Mouse (Mus musculus) lung, postnatal 14 days (tissue): ENCODE results near the gene Pus10.

Experiments
- DNase-seq: peaks from one replicate; pipeline ENCODE4 v3.0.0; 2021

The Pus10 gene

GRCm38 (mm10) chr11:23665311-23665786 lies at the start of gene Pus10:
TSS of gene Pus10 (plus strand) at chr11:23665674.
- peak; percentile 42 for DNase-seq

DNA sequence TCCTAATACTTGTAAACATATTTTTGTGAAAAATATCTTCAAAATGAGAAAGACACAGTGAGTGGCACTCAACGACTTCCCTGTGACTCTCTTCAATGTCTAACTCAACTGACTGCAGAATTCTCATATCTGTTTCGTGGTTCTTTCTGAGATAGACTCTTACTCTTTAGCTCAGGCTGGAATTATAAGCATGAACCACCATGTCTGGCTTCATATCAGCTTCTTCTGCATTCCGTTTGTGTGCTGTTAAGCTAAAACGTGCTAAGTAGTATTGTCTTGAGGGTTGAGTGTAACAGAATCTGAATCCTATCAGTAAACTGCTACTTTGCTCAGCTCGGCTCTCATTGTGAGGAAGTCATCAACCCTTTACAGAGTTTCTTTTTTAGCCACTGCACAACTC lies 46.5 kb upstream of the Pus10 start:
- DNase-seq, result no peak

DNA sequence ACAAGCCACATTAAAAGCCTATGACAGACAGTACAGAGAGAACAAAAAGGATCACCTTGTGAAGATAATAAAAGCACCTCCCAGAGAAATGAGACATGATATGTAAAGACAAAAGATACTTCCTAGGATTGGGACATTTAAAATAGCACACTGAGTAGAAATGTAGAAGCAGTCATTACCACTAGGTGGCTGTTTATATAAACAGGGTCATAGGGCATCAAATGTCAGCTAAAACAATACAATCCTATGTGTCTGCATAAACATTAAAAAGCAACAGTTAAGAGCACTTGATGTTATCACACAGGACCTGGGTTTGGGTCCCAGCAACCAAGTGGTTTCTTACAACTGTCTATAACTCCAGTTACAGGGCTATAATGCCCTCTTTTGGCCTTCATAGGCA lies 34.8 kb upstream of the Pus10 start:
- no peak for DNase-seq

DNA sequence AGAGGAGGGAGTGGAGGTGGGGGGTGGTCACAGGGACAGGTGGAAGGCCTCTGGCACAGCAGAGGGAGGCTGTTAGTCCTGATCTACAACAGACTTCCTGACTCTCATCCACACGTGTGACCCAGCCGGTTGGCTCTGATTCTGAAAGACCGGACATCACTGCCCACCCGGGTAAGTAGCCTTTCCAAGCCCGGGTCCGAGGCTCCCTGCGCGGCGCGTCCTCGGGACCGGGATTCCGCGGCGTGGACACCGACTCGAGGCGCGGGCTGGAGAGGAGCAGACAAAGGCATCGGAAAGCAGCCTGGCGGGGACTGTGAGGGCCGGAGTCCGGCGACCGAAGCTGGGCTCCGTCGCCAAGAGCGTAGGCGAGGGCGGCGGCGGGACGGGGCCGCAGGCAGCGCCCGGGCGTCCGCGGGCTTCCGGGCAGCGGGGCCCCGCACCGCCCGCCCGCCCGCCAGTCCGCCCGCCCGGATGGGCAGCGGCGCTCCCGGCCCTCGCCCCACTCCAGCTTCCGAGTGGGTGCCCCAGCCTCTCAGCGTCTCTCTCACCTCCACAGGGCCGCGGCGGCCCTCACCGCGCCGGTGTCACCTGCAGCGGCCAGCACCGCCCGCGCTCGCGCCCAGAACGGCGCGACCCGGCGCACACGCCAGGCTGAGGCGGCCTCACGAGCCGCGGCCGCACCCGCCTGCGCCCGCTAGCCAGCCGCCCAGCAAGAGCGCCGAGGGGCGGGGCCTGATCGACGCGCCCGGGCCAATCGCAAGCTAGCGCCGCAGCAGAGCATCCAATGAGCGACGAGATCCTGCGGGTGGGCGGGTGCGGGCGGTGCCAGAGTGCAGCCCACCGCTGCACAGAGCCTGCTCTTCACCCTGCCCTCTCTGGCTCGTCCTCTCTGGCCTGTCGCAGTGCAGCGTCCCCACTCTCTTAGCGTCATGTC lies 32.3 kb upstream of the Pus10 start, which contains the start of gene 0610010F05Rik:
Gene 0610010F05Rik (minus strand): TSS at position 695 of the 934 bp plus-strand sequence.
- peak; percentile 86 for DNase-seq

GRCm38 (mm10) chr11:23633879-23634215 lies 31.6 kb upstream of the Pus10 start:
- no peak for DNase-seq

DNA sequence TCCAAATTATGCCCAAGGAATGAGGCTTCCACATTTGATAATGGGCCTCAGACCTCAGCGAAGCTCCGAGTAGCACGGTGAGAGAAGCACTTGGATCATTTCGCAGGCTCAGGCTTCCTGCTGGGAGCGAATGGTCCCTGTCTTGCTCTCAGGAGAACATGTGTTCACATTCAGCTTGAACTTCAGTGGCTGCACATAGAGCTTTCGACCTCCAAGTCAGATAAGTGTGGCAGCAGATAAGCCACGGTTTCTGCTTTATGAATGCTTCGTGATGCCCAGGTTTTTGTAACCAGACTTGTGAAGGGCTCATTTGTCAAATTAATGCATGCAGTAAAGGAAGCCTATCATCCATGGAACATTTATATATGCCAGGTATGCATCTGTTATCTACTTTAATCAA lies 30.9 kb upstream of the Pus10 start:
- no peak for DNase-seq

DNA sequence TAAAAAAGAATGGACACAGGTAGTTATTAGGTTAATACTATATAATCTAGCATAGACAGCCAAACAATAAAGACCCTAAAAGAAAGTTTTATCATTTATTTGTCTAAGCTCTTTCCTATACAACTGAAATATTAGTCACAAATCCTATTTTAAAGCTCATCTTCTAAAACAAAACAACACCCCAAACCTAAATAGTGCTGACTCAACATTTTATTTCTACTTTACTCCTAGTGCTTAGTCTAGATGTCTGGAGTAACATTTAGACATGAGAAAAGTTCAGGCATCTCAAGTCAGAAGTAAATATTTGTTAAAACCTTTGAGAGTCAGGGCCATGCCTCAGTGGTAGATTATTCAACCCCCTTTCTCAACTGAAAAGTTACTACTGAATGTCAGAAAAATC lies 18.0 kb upstream of the Pus10 start:
- DNase-seq, result no peak

DNA sequence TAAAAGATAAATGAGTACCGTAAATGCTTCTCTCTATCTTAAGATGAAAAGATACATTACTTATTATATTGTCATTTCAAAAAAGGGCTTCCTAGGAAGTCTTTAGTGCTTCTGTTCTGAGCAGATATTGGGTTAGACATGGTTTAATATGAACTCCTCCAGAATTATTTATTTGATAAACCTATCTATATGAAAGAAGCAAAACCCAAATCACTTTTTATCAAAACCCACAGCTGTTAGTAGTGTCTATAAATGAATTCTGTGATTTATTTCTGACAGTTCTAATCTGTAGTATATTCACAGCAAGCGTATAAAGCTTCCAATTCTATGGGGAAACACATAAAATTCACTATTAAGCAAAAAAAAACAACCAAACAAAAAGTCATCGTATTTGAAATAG lies 17.6 kb upstream of the Pus10 start:
- DNase-seq, result no peak

DNA sequence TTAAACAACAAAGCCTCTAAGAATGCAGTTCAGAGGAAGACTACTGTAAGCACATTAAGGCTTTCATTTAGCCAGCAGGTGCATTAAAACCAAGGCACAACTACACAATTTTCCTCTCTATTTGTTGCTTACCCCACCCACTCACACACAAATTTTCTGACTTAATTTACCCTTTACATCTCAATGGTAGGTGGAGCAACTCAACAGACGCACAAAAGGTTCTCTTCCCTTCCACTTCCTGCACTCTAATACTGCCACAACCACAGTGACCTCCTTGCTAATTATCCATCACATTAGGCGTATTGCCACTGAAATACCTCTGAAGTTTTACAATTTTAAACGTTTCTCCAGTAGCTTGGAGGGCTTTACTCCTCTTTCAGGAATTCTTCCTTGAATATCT lies 11.8 kb upstream of the Pus10 start:
- DNase-seq, result no peak

- no peak for DNase-seq
Measured at GRCm38 (mm10) chr11:23657791-23658190, 7.7 kb upstream of the Pus10 start.

GRCm38 (mm10) chr11:23664232-23664631 lies 1.2 kb upstream of the Pus10 start:
- DNase-seq, result no peak

- DNase-seq, result peak; percentile 93
Measured at GRCm38 (mm10) chr11:23665798-23666501, 476 bp downstream of the Pus10 start, which contains the start of gene Pex13. TSS of gene Pex13 (minus strand) at chr11:23665959.

DNA sequence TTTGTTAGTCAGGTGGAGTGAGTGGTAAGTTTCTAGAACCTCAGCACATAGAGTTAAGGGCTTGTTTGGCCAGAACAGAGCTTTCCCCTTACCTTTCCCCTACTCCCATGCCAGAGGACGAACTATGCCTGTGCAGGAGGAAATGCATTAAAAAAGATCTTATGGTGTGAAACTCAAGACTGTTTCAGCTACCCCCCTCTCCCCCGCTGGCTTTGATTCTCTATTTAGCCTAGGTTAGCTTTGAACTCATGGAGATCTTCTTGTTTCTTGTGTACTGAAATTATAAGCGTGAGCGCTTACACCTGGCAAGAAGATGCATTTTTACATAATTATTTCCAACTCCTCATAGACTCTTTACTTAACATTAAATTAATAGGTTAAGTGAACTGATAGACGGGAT lies 1.1 kb downstream of the Pus10 start:
- DNase-seq, result no peak

DNA sequence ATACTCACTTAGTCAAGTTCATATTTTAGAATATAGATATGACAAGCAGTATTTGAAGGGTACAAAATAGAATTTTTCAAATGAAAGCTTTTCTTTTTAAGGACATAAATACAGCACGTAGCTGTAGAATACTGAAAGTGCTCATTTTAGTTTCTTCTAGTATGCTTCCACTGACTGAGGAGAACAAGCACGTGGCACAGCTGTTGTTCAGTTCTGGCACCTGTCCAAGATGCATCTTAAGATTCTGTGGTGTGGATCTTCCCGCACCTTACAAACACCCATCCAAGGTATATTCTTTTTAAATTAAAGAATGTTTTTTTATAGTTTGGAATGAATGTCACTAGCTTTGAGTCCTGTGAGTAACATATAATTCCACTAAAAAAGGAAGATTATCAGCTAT lies 1.7 kb downstream of the Pus10 start:
- peak; percentile 16 for DNase-seq

DNA sequence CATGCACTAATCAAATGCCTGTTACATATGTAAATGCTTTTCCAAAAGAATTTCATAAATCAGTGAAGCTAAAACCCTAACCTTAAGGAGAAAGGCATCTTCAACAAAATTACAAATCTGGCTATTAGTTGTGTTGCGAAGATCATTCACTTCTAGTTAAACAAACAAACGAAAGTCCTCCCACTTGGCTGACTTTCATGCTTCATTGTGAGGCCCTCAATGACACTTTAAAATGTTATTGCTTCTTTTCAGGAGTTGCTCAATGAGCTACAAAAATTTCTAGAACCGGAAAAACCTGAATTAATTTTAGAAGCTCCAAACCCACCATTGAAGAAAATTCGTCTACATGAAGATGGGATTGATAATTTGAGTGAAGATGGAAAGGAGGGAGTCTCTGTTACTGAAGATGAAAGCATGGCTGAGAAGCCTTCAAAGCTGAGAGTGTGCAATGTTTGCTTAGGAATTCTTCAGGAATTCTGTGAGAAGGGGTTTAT lies 6.8 kb downstream of the Pus10 start:
- no peak for DNase-seq

DNA sequence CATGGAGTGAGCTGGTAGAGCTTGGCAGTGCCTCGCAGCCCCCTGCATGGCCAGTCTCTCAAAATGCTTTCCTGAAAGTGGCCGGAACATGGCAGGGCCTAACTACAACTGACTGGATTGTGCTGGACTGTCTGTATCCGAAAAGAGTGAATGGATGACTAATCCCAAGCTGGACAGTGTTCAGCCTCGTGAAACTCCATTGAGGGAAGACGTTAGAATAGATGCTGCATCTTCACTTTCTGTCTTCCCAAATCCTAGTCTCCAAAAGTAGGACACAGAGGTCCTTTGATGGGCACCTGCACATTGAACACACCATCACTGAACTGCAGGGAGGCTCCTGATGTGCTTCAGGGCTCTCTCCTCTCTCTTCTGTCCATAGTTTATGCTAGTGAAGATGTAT lies 10.6 kb downstream of the Pus10 start:
- DNase-seq, result no peak

DNA sequence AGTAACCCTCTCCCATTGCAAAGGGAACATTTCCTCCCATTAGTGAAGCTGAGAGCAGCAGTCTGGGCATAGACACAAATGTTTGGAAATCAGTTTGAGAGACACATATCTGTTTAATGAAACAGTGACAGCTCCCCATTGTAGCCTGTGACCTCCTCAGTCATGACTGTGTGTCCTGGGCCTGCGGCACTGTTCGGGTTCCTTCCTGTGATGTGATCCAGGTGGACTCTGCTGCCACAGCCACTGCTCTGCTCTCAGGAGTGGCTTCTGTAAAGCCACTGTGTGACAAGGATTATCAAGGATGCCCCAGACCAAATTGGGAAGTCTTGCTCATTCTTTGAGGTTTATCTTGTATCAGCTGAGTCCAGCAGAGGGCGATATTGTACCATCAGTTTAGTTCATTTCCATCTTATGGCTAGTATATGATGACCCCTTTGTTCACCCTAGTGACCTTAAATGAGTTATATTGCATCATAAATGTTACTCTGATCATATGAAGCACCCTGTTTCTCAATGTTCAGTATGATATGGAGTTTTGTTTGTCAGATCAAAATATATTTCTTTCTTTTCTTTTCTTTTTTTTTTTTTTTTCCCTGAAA lies 13.7 kb downstream of the Pus10 start:
- DNase-seq, result peak; percentile 83

DNA sequence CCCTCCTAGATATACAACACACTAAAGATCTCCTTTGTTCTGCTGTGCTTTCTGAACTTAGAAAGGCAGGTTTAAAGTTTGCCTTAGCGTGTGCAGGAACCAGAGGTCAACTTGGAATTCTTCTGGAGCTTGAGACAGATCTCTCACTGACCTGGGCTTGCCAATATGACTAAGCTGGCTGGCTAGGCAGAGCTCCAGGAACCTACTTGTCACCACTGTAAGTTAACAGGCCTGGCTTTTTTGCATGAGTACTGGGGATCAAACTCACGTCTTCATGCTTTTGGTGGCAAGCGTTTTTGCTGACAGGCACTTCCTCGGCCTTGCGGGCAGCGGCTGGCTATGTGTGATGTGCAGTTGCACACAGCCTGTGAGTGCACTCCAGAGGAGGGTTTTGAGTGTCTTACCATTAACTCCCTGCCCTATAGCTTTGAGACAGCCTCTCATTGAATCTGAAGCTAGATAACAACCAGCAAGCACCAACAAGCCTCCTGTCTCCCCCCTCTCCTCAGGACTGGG lies 15.0 kb downstream of the Pus10 start:
- DNase-seq, result no peak

GRCm38 (mm10) chr11:23682561-23682960 lies 17.1 kb downstream of the Pus10 start:
- no peak for DNase-seq

DNA sequence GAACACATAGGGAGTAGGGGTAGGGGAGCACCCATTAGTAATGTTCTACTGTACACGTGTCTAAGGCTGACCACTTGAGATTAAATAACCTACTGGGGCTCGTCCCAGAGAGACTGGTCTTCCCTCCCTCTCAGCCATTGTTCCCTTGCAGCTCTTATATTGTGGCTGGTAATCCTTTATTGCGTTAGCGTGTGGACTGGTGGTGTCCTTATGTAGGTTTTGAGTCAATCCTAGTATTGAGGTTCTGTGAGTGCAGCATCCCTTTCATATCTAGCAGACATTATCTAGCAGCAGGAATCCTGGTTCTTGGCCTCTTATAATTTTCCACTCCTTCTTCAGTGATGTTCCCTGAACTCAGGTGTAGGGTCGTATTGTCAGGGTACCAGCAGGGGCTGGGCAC lies 21.2 kb downstream of the Pus10 start:
- DNase-seq, result no peak

DNA sequence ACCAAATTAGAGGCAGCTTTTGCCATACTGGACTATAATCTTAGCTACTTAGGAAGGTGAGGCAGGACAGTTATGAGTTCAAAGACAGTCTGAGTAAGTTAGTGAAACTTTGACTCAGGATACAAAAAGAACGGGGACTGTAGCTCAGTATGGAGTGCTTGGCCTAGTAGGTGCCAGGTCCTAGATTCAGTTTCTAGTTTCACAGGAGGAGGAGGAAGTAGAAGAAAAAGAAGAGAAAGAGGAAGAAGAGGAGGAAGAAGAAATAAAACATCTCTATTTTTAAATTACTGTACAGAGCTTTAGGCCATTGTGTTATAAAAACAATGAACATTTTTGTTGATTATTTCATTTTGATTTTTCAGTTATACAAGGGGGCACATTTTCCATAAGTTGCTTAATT lies 22.6 kb downstream of the Pus10 start:
- DNase-seq, result no peak

GRCm38 (mm10) chr11:23693286-23693685 lies 27.8 kb downstream of the Pus10 start:
- no peak for DNase-seq

GRCm38 (mm10) chr11:23695847-23696246 lies 30.4 kb downstream of the Pus10 start:
- no peak for DNase-seq
